Mouse (Mus musculus) kidney, postnatal 36 days (tissue): ENCODE data around the gene Gm42669.

Source experiments
- DNase-seq, 2 experiments: peaks; one replicate each; pipeline ENCODE4 v3.0.0; 2021 to 2022; ENCODE audit warnings: mixed read lengths in 2 of 2

The Gm42669 gene

DNA sequence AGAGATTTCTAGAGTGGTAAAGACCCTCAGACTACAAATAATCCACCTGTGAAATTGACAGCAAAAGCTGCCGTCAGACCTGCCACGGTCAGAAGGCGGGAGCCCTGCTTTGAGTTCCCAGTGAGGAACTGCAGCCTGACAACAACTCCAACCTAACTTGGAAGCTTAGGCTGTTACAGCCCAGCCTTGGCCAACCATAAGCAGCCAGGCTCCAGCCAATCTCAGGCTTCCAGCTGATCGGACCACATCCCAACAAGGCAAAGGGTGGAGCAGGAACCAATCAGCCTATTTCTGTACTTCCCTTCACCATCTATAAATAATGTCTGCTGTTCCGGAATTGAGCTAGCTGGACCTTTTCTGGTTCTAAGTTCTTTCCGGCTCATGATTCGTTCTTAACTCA, 14.5 kb downstream of the Gm42669 start:
- DNase-seq = peak; percentile 40 to 41

- no peak for DNase-seq
These were observed 16.9 kb downstream of the Gm42669 start for GRCm38 (mm10) chr5:107524281-107524680.

- no peak for DNase-seq
These were observed 21.4 kb downstream of the Gm42669 start for GRCm38 (mm10) chr5:107528856-107529255.

- DNase-seq = no peak
These were observed 26.2 kb downstream of the Gm42669 start for GRCm38 (mm10) chr5:107533590-107533989.

- peak in 1 of 2 experiments; percentile 10 for DNase-seq
These were observed 27.2 kb downstream of the Gm42669 start, which contains the start of gene 1700028K03Rik for GRCm38 (mm10) chr5:107534581-107534980. Gene 1700028K03Rik, plus strand, starts transcription at chr5:107534709.

DNA sequence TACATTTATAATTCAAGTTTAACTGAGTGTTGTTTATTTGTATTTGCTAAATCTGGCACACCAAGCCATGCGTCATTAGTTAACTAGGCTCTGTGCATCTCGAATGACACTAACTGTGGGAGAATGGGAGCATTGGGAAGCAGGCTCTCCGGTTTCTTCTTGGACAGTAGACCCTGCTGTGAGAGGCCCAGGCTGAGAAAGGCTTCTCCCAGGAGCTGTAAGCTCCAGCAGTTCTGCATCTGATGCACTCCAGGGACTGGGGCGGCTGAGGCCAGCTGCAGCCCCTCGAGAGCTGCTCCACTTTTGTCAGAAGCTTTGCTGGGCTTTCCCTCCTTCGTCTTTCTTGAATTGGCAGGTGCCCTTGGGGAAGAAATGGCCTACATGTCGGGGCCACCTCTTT, 34.3 kb downstream of the Gm42669 start:
- DNase-seq = no peak

- DNase-seq = no peak
These were observed 38.5 kb downstream of the Gm42669 start for GRCm38 (mm10) chr5:107545927-107546326.

- DNase-seq = no peak
These were observed 40.5 kb downstream of the Gm42669 start for GRCm38 (mm10) chr5:107547955-107548354.

- DNase-seq = no peak
These were observed 41.0 kb downstream of the Gm42669 start for GRCm38 (mm10) chr5:107548444-107548843.

DNA sequence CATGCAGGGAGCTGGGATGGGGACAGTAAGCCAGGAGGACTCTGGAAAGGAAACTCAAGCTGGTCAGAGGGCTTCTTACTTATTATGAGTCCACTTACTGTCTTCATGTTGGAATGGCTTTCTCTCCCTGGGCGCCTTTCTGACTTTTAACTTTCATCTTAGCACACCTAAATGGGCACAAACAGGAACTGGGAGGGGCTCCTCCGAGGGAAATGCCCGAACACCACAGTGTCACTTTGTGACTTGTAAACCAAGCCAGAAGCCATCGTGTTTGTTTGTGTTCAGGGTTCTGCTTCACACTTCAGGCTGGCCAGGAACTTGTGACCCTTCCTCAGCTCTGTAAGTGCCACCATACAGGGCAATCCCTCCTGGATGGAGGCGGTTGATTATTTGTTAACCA, 46.9 kb downstream of the Gm42669 start:
- DNase-seq = no peak

- DNase-seq = no peak
These were observed 49.5 kb downstream of the Gm42669 start for GRCm38 (mm10) chr5:107556969-107557368.

- no peak for DNase-seq
These were observed 61.7 kb downstream of the Gm42669 start for GRCm38 (mm10) chr5:107569148-107569547.

GRCm38 (mm10) chr5:107597301-107598077, 90.1 kb downstream of the Gm42669 start, which contains the start of the genes Rpap2 and Glmn:
Gene Rpap2, plus strand, starts transcription at chr5:107597373.
Gene Glmn, minus strand, starts transcription at chr5:107597888.
- peak; percentile 88 to 91 for DNase-seq

DNA sequence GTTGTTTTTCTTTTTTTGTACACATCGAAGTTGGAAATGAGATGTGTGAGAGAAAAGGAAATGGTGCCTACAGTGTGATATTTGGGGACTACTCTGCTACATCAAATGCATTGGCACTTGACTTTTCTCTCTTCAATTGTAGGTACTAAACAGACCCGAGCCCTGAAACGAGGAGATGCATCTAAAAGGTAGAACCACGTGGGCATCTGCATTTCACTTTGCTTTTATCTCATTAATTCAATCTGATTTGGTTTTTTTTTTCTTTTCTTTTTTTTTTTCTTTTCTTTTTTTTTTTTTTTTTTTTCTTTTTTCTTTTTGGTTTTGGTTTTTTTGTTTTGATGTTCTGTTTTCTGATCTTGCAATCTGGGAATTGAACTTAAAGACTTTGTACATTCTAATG, 91.0 kb downstream of the Gm42669 start:
- no peak for DNase-seq

- peak; percentile 42 to 73 for DNase-seq
These were observed 103.8 kb downstream of the Gm42669 start for GRCm38 (mm10) chr5:107611224-107611623.

- peak; percentile 32 to 34 for DNase-seq
These were observed 110.6 kb downstream of the Gm42669 start for GRCm38 (mm10) chr5:107617986-107618385.

- DNase-seq = no peak
These were observed 113.9 kb downstream of the Gm42669 start for GRCm38 (mm10) chr5:107621327-107621726.
